Mouse (Mus musculus): ENCODE results near the gene Nyap1. TPM values are rescaled to one million over a fixed set of nuclear protein-coding genes. Genes with fewer than 3 reads are reported as not detected.
A peak's percentile ranks its signal among the peaks of the same experiment; 100 is the strongest.
"Not testable (repeated sequence)": the region's sequence is repeated elsewhere in the genome, so short reads cannot be mapped to it uniquely, and the experiment has no call there.

The Nyap1 gene
- total RNA-seq, 2 experiments from 2014 or later, result 116 to 119 TPM

DNA sequence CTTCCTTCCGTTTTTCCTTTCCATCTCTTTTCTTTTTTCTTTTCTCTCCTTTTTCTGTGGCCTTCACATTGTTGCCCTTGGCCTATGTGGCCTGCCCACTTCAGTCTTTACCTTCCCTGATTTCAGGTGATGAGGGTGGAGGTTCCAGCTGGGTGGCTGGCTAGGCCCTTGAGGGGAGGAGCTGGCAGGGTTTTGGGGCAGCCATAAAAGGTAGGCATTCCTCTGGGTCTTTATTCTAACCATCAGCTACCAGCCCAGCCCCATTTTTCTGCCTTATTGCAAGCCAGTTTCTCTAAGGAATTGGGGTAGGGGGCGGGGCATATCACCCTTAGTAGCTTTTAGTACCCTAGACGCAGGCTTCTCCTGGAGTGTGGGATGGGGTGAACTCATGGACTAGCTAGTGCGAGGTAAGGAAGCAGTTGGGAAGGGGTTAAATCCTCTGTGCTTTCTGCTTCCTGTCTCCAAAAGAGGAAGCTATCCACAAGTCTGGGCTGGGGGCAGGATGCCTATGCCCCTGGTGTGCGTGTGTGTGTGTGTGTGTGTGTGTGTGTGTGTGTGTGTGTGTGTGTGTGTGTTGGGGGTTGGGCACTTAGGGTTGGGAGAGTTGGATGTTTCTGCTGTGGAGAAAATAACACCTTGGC lies 6.8 kb upstream of the Nyap1 start:
- intact Hi-C loops (cut with DNase I), result no loop called here
- DNase-seq (ENCODE audit: extremely low spot score in 1 of 2, low spot score in 2 of 2), result peak in 1 of 2 experiments; percentile 57

DNA sequence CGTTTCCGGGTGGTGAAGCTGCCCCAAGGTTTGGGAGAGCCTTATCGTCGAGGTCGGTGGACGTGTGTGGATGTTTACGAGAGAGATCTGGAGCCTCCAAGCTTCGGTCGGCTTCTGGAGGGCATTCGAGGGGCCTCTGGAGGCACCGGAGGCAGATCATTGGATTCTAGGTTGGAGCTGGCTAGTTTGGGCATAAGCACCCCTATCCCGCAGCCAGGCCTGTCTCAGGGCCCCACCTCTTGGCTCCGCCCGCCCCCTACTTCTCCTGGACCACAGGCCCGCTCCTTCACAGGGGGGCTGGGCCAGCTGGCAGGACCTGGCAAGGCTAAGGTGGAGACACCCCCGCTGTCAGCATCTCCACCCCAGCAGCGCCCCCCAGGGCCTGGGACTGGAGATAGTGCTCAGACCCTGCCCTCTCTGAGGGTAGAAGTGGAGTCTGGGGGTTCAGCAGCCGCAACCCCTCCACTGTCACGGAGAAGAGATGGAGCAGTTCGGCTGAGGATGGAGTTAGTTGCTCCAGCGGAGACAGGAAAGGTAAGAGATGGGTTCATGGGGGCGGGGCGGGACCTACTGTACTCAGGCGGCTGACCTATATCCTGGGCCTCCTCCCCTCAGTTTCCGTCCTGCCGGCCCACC lies 6.0 kb upstream of the Nyap1 start:
- intact Hi-C loops (cut with DNase I), result no loop called here
- DNase-seq (ENCODE audit: extremely low spot score in 1 of 2, low spot score in 2 of 2), result peak in 1 of 2 experiments; percentile 77

DNA sequence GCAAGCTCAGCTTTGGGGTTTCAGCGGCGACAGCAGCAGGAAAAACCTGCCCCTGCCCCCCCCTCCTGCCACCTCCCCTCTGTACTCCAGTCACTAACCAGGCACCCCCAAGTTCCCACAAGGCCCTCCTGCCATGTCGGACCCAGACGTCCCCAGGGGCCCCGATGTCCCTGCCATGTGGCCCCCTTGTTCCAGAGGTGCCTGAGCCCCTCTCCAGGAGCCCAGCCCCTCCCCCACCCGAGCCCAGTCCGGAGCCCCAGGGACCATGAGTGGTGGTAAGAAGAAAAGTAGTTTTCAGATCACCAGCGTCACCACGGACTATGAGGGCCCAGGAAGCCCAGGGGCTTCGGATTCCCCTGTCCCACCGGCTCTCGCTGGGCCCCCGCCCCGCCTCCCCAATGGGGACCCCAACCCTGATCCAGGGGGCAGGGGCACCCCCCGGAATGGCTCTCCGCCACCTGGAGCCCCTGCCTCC lies 5.5 kb upstream of the Nyap1 start:
- intact Hi-C loops (cut with DNase I), result no loop called here
- peak in 1 of 2 experiments; percentile 57 for DNase-seq (ENCODE audit: extremely low spot score in 1 of 2, low spot score in 2 of 2)

DNA sequence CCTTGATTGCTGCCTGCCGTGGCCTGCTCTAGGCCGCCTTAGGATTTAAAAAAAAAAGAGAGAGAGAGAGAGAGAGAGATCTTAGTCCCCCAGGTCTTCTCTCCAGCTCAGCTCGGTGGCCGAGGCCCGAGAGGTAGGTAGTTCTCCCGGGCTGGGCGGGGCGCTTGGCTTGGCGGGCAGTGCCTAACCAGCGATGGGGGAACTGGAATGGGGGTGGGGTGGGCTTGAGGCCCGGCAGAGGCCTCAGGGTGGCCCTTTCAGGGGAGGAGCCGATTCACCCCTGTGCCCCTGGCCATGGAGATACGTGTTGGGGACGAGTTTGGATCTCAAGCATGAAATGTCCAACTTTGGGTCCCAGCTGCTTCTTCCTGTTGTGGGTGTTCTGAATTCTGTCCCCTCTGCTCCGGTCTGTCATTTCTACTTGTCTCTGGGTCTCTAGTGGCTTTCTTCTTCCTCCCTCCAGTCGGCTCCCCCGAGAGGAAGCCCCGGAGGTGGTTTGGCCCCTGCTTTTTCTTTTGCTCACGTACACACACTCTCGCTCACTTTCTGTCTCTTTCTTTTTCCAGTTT lies 5.0 kb upstream of the Nyap1 start:
- peak in 1 of 2 experiments; percentile 85 for DNase-seq (ENCODE audit: extremely low spot score in 1 of 2, low spot score in 2 of 2)
- intact Hi-C loops (cut with DNase I), result no loop called here

DNA sequence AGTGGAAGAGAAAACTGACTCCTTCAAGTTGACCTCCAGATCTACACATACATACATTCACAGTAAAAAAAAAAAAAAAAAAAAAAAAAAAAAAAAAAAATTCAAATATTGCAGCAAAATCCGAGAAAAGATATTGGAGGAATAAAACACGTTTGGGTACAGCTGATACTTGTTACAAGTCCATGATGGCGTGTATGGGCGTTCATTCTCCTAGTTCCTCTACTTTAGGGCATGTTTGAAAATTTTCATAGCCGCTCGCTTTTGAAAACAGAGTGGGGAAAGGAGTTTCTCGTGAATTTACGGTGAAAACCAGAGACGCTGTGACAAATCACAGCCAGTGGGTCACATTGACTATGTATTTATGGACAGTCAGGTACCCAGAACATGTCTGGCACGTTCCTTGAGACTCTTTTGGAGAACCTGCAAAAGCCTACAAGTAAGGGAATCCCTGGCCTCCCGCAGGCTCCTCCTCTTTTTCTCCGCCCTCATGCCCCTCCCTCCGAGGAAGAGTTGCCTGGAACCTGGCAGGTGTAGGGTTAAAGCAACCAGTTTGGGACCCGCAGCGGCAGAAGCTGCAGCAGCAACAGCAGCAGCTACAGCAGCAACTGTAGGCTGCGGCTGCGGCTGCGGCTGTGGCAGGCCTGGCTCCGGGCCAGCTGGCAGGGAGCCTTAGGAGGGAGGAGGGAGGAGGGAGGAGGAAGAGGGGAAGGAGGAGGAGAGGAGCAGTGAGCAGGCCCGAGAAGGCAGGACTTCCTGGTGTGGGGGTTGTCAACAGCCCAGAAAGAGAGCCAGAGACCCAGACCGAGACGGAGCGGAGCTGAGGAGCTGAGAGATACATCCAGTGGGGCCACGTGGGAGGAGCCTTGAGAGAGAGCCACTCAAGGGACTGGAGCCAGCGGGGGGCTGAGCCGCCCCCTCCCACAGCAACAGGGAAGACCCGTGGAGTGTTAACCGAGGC lies 4.1 kb upstream of the Nyap1 start, which contains the start of gene Tsc22d4:
TSS of gene Tsc22d4 (plus strand) at position 517 of the 958 bp plus-strand sequence.
- DNase-seq (ENCODE audit: extremely low spot score in 1 of 2, low spot score in 2 of 2), result peak; percentile 87 to 93
- intact Hi-C loops (cut with DNase I), result no loop called here

DNA sequence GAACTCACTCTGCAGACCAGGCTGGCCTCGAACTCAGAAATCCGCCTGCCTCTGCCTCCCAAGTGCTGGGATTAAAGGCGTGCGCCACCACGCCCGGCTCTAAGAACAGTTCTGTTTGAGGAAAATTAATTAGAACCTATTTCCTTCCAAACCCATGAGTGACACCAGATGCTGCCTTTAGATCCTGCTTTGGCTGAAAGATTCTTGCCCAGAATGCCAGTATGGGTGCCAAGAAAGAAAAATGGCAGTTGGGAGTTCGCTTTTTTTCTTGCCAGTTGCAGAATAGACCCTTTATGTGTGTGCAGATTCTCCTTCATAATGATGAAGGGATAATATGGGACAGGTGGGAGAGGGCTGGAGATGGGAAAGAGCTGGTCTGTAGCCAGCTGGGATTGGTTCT lies 2.8 kb upstream of the Nyap1 start:
- intact Hi-C loops (cut with DNase I), result no loop called here
- DNase-seq (ENCODE audit: extremely low spot score in 1 of 2, low spot score in 2 of 2), result no peak

DNA sequence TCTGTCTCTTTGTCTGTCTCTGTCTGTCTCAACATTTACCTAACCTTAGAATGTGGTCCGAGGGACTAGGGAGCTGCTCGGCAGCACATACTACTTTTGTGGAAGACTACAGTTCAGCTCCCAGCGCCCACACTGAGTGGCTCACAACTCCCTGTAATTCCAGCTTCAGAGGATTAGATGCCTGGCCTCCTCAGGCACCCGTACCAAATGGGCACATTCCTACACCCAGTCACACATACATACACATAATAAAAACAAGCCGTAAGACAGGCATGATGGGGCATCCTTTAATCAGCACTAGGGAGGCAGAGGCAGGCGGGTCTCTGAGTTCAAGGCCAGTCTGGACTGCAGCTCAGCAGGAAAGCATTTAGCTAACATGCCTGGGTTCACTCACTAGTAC lies 1.4 kb upstream of the Nyap1 start:
- intact Hi-C loops (cut with DNase I), result no loop called here
- no peak for DNase-seq (ENCODE audit: extremely low spot score in 1 of 2, low spot score in 2 of 2)

DNA sequence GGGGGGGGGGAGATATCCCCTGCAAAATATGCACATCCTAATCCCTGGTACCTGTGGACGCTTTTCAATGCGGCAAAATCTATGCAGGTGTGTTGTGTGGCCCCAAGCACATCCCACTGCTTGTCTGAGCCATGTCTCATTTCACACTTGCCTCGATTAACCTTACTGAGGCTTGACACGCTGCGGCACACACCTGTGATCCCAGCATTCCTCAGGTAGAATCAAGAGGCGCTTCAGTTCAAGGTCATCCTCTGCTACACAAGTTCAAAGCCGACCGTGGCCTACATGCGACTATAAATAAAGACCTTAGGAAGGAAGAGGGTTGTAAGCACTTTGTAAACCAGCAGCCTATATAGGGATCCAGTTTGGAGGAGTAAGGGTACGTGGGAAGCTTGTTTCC lies 641 bp upstream of the Nyap1 start:
- no peak for DNase-seq (ENCODE audit: extremely low spot score in 1 of 2, low spot score in 2 of 2)
- intact Hi-C loops (cut with DNase I), result no loop called here

DNA sequence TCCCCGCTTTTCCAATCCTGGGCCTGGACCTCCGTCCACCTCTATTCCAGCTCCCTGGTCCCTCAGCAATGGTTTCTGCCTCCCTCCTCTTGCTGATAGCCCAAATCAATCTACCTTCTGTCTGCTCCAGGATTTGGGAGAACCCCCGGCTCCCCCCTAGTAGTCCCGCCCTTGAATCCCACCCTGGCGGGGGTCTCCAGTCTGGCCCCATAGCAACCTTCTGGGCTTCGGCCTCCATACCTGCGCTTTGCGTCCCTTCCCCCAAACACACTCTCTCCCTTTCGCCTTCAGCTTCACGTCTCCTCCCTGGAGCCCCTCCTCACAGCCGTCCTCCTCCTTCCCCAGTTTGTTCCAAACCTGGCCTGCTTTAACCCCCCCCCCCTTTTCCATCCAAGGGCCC lies 901 bp downstream of the Nyap1 start:
- DNase-seq (ENCODE audit: extremely low spot score in 1 of 2, low spot score in 2 of 2), result no peak
- intact Hi-C loops (cut with DNase I), result no loop called here

DNA sequence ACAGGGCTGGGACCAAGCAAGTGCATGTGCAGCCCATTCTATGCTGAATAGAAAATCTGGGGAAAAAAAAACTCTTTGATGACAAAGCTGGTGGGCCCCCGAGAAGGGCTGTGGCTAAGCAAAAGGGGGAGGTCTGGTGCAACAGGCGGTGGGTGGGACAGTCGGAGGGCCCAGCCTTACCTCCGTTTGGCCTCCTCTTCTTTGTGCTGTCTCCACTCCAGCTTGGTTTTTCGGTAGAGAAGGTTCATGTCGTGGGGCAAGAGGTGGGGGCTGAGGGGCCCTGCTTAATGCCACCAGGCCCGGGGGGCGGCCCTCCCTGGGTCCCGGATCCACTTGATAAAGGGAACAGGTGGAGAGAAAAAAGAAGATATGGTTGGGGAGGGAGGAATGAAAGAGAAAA lies 1.9 kb downstream of the Nyap1 start:
- no peak for DNase-seq (ENCODE audit: extremely low spot score in 1 of 2, low spot score in 2 of 2)
- intact Hi-C loops (cut with DNase I), result loop anchor here (5.0 kb wide), 1 partner anchor 57 kb away; the partner anchor contains the start of gene Agfg2

DNA sequence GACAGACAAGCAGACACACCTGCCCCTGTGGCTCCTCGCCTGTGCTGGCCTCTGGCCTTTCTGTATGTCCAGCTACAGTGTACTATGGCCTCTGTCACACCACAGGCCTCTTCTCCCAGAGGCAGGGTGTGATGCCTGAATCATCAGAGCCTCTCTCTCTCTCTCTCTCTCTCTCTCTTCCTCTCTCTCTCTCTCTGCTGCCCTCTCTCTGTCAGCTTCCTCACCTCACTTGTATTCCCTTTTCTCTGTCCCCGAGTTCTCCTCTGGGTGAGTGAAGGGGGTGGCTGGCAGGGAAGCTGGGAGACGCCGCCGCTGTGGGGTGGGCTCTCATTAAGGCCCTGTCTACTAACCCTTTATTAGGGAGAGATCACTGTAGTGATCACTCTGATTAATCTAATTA lies 2.9 kb downstream of the Nyap1 start:
- no peak for DNase-seq (ENCODE audit: extremely low spot score in 1 of 2, low spot score in 2 of 2)
- intact Hi-C loops (cut with DNase I), result loop anchor here (5.0 kb wide), 1 partner anchor 56 kb away; the partner anchor contains the start of gene Agfg2

DNA sequence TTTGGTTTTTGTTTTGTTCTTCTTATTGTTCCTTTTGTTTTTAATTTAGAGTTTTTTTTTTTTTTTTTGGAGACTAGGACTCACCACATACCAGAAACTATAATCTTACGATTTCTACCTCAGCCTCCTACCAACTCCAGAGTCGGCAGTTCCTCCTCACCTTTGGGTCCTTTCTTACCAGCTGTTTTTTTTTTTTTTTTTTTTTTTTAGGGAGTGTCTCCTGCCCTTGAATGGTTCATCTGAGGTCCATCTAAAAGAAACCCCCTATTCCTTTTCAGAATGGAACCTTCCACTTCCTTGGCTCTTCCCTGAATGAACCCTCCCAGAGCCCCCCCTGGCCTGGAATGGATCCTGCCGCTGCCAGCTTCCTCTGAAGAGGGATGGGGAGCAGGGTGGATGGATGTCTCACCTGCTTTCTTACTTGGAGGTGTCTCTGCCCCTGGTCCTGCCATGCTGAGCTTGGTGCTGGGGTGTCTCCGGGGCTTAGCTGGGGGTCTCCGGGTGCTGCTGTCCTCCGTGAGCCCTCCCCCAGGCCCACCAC lies 3.9 kb downstream of the Nyap1 start:
- intact Hi-C loops (cut with DNase I), result loop anchor here (5.0 kb wide), 1 partner anchor 55 kb away; the partner anchor contains the start of gene Agfg2
- peak in 1 of 2 experiments; percentile 74 for DNase-seq (ENCODE audit: extremely low spot score in 1 of 2, low spot score in 2 of 2)

DNA sequence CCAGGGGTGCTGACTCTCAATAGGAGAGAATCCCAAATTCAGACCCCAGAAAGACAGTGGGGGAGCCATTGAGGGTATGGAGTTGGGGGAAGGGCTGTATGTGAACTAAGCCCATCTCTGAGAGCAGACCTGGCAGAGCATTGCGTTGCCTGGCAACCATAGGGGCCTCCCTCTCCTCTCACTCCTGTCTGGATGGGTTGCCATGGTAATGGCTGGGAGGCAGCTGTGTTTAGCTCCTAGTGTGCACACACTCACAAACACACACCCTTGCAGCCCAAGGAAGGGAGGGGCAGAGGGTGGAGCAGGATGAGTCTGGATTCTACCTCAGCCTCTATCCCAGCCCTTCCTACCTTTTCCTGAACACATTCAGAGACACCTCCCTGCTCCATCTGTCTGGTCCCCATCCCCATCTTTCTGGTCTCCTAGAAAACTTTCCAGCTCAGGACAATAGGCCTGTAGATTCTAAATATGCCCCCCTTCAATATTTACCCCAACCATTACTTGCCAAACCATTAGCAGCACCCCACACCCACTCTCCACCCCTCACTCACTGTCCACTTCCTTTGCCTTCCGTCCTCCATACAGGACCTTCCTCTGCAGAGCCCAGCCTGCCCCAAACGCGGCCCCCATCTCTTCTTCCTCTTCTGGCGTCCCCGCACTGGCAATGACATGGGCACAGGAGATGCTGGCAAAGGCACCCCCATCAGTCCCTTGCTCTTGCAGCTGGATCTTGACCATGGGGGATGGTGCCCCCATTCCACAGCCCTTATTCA lies 6.9 kb downstream of the Nyap1 start:
- intact Hi-C loops (cut with DNase I), result loop anchor here (5.0 kb wide), 1 partner anchor 52 kb away; the partner anchor contains the start of gene Agfg2
- peak; percentile 87 to 93 for DNase-seq (ENCODE audit: extremely low spot score in 1 of 2, low spot score in 2 of 2)

DNA sequence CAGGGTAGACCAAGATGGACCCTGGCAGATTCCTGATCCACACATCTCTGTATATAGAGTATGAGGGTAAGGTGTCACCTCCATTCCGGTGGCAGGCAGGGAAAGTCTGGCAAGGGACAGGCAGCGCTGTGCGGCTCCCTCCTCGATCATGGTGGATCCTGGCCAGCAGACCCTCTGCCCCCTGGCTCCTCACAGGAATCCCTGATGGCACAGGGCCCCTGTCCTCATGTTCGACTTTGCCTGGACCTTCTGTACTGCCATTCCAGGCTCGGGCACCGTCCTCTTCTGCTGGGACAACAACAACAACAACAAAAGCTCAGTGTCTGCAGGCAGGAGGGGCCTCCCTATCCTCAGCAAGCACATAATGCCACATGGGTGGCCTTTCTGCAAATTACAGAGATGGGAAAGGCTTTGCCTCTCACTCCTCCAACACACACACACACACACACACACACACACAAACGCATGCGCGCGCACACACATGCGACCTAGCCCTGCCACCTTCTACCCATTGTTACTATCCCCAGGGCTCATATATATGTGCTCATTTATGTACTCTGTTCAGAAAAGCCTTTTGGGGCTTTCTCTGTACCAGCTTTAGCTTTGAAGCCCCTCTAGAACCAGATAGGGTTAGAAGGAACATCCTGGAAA lies 7.6 kb downstream of the Nyap1 start:
- intact Hi-C loops (cut with DNase I), result no loop called here
- DNase-seq (ENCODE audit: extremely low spot score in 1 of 2, low spot score in 2 of 2), result peak in 1 of 2 experiments; percentile 40

DNA sequence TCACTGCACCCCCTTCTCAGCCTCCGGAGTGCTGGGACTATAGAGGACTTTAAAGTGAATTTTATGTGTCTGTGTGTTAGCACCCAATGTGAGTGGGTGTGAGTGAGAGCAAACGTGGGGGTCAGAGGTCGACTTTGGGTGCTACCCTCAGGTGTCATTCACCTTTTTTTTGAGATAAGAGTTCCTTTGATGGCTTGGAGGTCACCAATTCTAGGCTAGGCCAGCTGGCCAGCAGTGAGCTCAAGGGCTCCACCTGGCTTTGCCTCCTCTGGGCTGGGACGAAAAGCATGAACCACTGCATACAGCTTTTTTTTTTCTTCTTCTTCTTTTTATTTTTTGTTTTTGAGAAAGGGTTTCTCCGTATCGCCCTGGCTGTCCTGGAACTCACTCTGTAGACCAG lies 14.6 kb downstream of the Nyap1 start:
- intact Hi-C loops (cut with DNase I), result no loop called here
- DNase-seq (ENCODE audit: extremely low spot score in 1 of 2, low spot score in 2 of 2), result no peak

DNA sequence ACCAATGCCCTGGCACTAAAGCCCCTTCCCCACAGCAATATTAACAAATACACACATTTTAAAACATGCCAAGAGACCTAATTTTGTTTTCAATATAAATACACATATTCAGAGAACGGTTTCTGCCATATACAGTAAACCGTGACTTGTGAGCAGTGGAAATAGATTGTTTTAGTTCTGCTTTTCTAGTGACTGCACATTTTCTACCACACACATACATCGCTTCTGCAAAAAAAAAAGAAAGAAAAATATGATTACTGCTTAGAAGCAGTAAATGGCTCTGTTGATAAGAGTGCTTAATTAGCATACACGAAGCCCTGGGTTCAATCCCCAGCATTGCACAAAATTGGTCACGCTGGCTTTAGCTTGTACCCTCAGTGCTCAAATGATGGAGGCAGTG lies 17.6 kb downstream of the Nyap1 start:
- intact Hi-C loops (cut with DNase I), result no loop called here

DNA sequence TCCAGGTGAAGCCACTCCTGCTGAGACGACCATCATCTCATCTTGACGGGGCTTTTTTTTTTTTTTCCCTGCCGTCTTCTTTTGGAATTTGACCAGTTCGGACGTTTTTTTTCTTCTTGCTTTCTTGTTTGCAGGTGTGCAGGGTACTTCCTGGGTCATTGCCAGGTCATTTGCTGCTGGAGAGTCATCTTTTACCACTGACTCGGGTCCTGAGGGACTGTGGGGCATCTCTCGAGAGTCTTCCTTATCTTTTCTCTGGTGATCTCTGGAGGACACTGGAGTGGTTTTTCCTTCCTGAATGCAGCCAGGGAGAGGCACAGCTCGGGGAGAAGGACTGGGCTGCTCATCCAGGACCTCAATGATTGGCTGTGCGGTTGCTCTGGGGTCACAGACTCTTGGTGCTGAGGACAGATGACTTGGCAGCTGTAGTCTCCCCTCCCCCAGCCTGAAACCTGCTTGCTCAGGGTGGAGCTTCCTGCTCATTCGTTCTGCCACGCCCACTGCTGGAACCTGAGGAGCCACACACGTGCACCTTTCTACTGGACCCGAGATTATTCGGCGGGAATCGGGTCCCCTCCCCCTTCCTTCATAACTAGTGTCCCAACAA lies 20.7 kb downstream of the Nyap1 start:
- intact Hi-C loops (cut with DNase I); DNase-seq (ENCODE audit: extremely low spot score in 1 of 2, low spot score in 2 of 2): not testable (repeated sequence)

More for the DNA sequence above, 17.6 kb downstream of the Nyap1 start:
- no peak for DNase-seq (ENCODE audit: extremely low spot score in 1 of 2, low spot score in 2 of 2)

Measured in left cerebral cortex, postnatal 10 days (tissue).